14 mouse cellular contexts compared by ENCODE assay signal in the genomic region with DNA sequence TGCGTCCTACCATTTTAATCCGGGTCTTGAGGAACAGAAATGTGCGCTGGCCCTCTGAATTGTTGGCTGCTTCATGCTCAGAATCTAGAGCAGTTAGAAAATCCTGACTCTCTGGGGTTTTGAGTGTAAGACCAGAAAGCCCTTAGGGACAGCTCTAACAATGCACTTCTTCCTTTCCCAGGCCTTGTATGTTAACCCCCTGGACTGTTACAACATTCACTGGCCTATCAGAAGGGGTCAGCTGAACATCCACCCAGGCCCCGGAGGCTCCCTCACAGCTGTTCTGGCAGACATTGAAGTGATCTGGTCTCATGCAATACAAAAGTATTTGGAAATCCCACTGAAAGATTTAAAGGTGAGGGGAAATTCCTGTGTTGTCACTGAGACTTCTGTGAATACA. TPM values are rescaled to one million over a fixed set of nuclear protein-coding genes. Genes with fewer than 3 reads are reported as not detected.
"Had no signal": no experiment of that assay in that cellular context is flagged by ENCODE, and none has a peak within 500 bp of the region (broad histone marks: within the 10 kb centered on the region; RNA-seq: fewer than 3 reads in every experiment).

No protein-coding gene starts in this region.

- DNase-seq: heart, postnatal 14 days; heart, postnatal 36 days; heart, postnatal 4 days; kidney, adult 11 months; kidney, adult 18-20 months; kidney, adult 2 months; kidney, adult 8-10 months; kidney, adult 9 months; kidney, postnatal 10 days; kidney, postnatal 14 days; kidney, postnatal 36 days; kidney, postnatal 4 days; layer of hippocampus, adult 9-11 months; layer of hippocampus, postnatal 36 days had no signal

RNA-seq across cellular contexts. Expression of a gene that starts 22.6 kb away (rescaled TPM):
- total RNA-seq: heart, postnatal 36 days had no signal
